Mouse (Mus musculus) urinary bladder, postnatal 4 days (tissue): ENCODE measurements at regions not wholly inside any gene's neighbourhood (a gene's known extent, or its start where the extent isn't known, plus 50 kb on each side); places are given as distances from the start of the nearest gene placed in this dataset.

Source experiments
- DNase-seq, 2 experiments: peaks; one replicate each; pipeline ENCODE4 v3.0.0; 2021 to 2022; ENCODE audit warnings: low spot score in 2 of 2

DNA sequence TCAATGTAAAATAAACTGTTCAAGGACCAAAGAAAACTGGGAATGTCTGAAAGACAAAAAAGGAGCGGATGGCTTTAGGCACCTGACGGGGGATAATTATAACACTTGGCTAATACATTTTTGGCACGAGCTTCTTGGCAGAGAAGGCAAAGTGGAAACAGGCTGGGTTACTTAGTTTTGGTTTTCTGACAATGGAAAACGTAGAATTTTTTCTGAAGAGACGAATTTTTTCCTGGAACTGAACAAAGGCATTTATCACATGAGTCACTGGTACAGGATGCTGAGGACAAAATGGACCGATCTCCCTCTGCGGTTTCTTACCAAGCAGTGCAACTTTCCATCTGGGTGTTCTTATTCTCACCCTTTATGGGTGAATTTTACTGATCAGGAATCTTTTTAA lies 143.2 kb upstream of the Slit3 start:
- no peak for DNase-seq

DNA sequence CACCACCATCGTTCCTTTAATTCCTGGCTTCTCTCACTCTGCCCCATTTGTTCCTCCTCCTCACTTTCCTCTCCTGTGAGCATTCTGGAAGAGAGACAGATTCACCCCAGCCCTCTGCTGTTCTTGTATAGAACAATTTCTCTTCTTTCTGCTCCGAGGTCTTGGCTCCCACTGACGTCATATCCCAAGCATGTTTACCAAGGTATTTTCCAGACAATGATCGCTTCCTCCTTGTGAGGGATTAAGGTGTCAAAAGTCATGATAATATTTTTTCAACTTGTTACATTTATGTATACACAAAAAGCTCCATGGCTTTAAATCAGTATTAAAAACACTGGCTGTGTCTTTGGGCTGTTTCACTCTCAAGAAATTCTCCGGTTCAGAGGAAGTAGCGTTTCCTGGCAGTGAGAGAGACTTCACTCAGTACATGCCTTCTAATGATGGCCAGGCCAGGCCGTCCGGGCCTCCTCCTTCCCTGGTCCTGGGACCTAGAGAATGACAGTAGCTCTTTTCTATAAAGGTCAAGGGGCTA lies 142.4 kb upstream of the Spdl1 start:
- no peak for DNase-seq

DNA sequence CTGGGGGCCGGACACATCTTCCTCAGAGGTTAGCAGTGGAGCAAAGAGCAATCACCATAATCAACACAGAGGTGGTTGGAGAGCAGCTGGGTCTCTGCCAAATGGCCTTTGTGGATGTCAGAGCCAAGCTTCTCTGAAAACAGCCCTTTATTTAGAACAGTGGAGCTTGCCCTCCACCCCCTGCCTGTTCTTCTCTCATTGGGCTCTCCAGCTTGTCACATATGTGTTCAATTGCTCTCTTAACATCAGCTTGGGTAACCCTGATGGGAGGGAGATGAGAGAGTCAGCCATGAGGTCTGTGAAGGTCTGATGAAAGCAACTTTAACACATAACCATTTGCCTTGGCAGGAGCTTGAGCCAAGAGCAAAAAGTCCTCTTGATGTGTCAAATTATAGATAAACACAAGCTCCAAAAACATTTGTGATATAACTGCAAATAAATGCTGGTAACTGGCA lies 140.1 kb upstream of the Spdl1 start:
- DNase-seq = no peak

DNA sequence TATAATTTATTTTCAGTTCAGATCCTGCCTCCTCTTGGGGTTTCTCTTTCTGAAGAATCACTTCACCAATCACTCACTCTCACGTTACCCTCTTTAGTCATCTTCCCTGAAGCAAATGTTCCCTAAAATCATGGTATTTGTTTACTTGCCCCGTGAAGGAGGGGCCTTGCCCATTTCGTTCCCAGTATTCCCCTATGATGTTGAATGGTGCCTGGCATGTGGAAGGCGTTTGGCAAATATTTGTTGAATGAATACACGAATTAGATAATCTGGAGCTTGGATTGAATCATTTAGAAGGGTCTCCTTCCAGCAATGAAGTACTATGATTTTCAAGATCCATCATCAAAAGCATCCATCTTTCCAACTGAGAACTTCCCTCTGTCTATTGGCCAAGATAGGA lies 139.6 kb upstream of the Spdl1 start:
- DNase-seq = no peak

DNA sequence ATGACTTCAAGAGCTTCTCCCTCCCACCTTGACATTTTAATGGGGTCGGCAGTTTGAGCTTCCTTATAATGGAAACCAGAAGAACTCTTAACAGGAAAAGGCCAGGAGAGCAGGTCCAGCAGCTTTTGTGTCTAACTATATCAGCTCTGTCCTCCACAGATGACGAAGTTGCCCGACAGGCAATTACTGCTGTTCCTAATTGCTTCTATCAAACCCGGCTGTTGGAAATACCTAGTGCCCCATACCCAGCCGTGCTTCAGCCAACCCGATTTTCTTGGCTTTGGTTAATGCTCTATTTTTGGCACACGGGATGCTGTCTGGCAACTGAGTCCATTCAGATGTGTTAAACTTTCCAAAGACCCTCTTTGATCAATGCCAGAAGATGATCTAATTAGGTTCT lies 125.8 kb upstream of the Spdl1 start:
- DNase-seq = no peak

DNA sequence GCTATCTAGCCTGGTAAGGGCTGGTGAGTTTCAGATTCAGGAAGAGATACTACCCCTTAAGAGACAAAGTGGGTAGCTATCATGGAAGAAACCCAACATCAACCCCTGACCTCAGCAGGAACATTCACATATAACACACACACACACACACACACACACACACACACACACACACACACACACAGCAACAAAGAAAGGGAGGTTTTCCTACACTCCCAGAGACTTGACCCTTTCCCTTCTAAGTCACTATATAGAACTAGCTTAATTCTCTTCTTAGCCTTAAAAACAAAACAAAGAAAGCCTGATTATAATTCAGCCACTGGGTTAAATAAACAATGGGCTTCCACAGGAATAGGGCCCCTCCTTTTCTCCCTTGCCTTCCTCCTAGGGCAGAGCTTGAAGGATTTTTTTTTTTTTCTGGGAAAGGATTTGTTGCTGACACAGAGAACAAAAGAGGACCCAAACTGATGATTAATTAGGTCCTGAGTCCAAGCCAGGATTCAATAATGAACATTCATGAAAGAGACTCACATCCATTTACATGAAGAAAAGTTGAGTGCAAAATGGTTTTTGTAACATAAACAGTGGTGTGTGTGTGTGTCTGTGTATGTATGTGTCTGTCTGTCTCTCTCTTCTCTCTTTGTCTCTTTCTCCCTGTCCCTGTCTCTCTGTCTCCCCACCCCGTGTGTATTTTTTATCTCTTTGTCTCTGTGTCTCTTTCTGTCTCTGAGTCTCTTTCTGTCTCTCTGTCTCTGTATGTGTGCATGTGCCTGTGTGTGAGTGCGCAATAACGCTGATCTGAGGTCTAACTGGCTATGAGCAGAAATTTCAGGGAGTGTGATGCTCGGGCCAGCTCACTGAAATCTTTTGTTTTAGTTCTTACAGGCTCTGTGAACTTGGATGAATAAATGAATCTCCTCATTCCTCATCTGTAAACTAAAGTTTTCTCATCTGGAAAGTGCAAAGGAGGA lies 108.3 kb upstream of the Spdl1 start:
- DNase-seq = no peak

DNA sequence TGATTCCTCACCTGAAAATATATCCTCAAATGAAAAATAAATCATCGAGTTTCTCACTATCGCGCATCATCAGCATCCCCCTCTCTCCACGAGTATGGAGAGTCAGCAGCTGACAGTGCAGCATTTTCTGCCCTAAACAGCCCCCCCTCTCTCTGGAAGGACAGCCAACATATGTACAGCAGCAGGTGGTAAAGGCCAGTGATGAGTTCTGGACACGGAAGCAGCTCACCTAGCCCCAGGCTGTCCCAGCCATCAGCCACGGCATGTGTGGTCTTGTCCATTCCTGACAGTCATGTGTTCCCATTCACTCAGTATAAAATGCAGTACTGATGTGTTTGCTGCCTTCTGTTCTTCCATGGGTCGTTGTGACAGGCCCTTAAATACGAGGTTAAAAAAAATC lies 106.7 kb upstream of the Spdl1 start:
- no peak for DNase-seq

DNA sequence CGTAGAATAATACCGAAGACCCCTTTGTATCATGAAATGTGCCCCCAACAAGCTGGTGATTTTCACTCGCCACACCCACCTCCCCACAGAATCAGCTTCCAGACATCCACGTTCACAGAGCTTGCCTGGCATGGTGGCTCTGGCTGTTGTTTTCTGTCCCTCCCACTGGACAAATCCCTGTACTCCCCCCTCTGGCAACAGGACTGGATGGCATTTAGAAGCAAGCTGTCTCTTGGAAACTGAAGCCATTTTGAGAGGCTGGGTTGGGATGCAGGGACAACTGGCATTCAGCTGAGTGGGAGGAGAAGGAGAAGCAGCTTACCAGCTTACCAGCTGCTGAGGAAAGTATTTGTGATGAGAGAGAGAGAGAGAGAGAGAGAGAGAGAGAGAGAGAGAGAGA lies 105.6 kb upstream of the Spdl1 start:
- DNase-seq = no peak

DNA sequence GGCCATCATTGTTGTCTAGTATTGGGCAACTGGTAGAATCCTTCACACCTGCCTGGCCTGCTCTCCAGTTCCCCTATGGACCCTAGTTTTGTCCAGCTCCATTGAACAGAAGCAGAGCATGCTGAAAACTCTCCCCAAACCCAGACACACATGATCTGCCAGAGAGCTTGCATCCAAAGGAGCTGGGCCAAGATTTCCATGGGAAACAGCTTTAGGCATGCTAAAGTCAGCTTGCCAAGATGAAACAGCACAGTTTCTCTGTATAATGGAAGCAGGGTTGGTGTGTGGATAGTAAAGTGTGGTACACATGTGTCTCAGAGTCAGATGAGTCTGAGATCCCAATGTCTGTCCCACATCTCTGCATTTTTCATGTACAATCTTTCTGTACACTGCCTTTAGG lies 98.8 kb upstream of the Spdl1 start:
- no peak for DNase-seq

DNA sequence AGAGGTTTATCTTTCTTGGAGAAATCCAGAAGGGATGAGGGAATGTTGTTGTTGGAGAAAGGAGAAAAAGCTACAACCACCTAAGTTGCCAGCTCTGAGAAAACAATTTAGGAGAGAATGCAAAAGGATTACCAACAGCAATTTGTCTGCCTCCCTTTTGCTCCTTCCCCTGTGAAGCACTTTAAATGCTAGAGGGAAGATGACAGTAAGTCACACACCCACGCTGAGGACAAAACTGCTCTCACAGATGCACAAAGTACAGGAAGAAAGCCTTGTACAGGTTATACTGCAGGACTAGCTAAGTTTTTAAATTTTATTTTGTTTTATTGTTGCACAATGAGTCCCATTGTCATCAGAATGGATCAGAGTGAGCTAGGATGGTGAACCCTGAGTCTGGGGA lies 83.7 kb upstream of the Spdl1 start:
- DNase-seq = no peak

DNA sequence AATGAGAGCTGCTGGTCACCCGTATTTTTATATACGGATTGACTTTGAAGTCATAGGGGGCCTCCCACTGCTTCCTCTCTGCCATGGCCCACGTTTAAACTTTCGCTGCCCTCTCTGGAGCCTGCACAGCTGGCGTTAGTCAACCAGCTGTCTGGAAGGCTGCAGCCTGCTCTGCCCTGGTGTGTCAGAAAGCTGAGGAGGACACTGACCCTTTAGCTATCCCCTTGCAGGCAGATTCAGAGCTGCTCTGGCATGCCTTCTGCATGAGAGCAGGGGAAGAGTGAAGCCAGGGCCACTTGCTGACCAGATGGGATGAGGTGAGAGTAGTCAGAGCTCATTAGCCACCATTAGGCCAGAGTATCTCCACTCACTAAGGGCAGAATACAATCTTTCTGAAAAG lies 76.4 kb upstream of the Spdl1 start:
- DNase-seq = no peak

DNA sequence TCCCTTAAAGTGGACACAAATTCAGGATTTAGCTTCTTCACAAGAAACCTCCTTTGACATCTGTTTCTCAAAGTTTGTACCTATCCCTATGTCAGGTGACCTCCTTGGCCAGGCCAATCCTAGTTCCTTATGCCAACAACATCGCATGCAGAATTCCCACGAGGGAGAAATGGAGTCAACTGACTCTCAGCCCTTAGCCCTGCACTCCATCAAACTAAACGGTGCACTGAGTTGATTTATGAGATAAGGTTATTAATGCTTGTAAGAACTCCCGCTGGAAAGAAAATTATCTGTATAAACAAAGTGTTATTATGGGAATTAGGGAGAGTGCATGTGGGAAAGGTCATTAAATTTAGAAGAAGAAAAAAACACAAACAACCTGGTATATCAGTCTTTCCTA lies 70.8 kb upstream of the Spdl1 start:
- no peak for DNase-seq

DNA sequence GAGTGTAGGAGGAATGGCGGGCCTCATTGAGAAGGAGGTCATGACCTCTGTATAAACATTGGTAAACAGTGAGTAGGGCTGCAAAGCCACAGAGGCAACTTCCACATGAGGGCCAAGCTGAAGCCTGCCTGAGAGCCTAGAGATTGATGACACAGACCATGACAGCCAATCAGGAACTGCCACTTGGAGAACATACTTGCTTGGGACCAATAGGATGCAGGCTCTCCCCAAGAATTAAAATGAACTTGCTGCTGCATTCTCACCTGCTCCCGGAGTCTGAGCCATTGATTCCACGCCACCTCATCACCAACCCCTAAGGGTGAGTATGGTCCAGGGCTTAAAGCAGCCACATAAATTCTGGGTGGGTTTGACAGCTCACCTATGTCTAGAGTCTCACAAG lies 66.0 kb upstream of the Spdl1 start:
- no peak for DNase-seq

DNA sequence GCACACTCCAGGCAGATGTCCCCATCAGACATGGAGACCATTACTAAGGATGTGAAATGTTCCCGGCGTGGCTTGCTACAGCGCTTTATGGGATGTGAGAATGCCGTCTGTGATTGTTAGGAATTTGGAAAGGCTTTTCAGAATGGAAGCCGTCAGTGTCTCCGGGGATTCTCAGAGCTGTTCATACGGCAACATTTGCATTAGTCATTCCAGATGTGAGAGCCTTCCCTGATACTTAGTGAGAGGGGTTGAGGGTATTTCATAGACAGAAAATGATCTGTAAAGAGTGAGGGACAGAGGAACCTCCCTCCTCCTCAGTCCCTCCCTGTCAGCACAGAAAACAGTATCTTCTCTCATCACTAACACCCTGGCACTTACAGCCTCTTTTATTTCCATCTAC lies 62.2 kb upstream of the Spdl1 start:
- DNase-seq = no peak

DNA sequence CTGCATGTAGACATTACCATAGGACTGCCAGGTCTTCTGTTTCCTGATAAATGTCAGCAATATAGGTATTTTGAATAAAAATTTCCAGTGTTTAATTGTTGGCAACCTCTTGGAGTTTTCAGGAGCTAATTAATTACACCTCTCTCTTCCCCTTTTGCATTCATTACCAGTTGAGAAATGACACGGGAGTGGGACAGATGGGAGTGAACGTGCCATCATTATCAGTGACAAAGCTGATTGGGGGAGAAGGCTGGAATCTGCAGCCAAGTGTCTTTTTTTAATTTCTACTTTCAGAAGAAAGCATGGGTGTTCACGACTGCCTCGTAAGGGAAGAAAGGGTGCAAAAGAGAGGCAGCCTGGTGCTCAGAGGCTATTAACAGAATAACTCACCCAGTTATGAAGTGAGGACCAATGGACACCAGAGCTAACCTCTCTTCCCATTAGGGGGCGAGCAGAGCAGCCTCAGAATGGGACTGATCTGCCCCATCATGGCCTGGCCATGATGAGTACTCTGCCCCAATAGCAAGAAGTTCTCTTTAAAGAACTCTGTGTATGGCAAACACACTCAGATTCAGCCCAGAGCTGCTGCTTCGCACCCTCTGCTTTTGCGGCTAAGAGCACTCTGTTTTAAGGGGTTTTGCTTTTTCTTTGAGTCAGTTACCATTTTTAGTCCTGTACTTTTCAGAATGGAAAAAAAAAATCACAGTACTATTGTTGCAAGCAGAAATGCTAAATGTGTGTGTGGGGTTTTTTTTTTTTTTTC lies 55.1 kb upstream of the Spdl1 start:
- DNase-seq = no peak

DNA sequence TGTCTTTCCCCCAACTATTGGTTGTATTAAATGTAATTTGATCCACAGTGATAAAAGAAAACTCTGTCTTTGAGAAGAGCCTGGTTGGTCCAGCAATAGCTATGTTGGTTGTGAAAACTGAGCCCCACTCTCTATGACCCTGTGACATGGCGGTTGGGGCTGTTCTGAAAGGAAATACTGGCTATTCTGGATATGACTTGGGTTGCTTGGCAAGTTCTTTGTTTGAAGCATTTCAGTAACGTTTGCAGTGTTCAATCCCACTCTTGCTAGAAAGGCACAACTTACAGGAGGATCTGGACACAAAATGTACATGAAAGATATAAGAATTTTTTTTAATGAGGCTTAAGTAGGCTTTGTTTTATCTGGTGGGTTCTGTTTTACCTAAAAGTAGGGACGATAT lies 54.1 kb upstream of the Spdl1 start:
- no peak for DNase-seq
